Mouse (Mus musculus) kidney, postnatal 0 days (tissue): ENCODE results near the gene Flvcr1. TPM values are rescaled to one million over a fixed set of nuclear protein-coding genes. Genes with fewer than 3 reads are reported as not detected.

Experiments
- ATAC-seq: fragments of 200-750 bp; cut with Nextera tagmentation; replicated peaks from 2 replicates; pipeline ENCODE4 v1.8.0; 2017; ENCODE audit warnings: low read depth, moderate number of reproducible peaks, moderate TSS enrichment, moderate library complexity; ENCODE audit not compliant: low FRiP score
- DNase-seq: peaks from one replicate; pipeline ENCODE4 v3.0.0-alpha.2; 2016; ENCODE audit warnings: low spot score
- H3K27ac ChIP-seq: fragments of 300-500 bp; sonication (generic); 2 replicates; pipeline ENCODE4 v1.5.1; 2014; ENCODE audit warnings: mild to moderate bottlenecking
- H3K27me3 ChIP-seq: fragments of 300-500 bp; sonication (generic); 2 replicates; pipeline ENCODE4 v1.6.1; 2014; ENCODE audit warnings: low read length, mixed read lengths; ENCODE audit not compliant: insufficient read depth
- H3K36me3 ChIP-seq: fragments of 300-500 bp; sonication (generic); 2 replicates; pipeline ENCODE4 v1.6.1; 2014; ENCODE audit warnings: low read length, mixed read lengths; ENCODE audit not compliant: insufficient read depth
- H3K4me1 ChIP-seq: fragments of 300-500 bp; sonication (generic); replicated peaks from 2 replicates; pipeline ENCODE4 v1.6.1; 2014; ENCODE audit warnings: antibody characterized with exemption, low read length, mixed read lengths; ENCODE audit not compliant: insufficient read depth
- H3K4me2 ChIP-seq: fragments of 300-500 bp; sonication (generic); 2 replicates; pipeline ENCODE4 v1.6.1; 2014; ENCODE audit warnings: mild to moderate bottlenecking, low read length, moderate library complexity, mixed read lengths
- H3K4me3 ChIP-seq: fragments of 300-500 bp; sonication (generic); replicated peaks from 2 replicates; pipeline ENCODE4 v1.5.1; 2014; ENCODE audit warnings: low read depth, low read length
- H3K9ac ChIP-seq: fragments of 300-500 bp; sonication (generic); 2 replicates; pipeline ENCODE4 v1.6.1; 2014; ENCODE audit warnings: low read depth, low read length
- H3K9me3 ChIP-seq: fragments of 300-500 bp; sonication (generic); replicated peaks from 2 replicates; pipeline ENCODE4 v1.6.1; 2016; ENCODE audit warnings: low read length, inconsistent platforms, mixed read lengths
- CTCF ChIP-seq: IDR thresholded peaks from 2 replicates; pipeline ENCODE4 v1.5.1; 2016; ENCODE audit warnings: antibody characterized with exemption, low read depth, mild to moderate bottlenecking, moderate library complexity
- WGBS: fragments of 180-500 bp; shearing (Covaris S2); extraction: QIAGEN DNeasy Blood & Tissue Kit; methylation state at CpG from one replicate; pipeline ENCODE4 v1.1.7; 2014; 5-methylcytosine and 5-hydroxymethylcytosine counted together
- polyA plus RNA-seq: library from polyadenylated mRNA; unstranded; fragments of >200 nt; fragmentation: Nextera tagmentation; extraction: Ambion mirVana; gene quantifications from 2 replicates; pipeline ENCODE4 v1.2.1, GENCODE M21; 2015

Flvcr1 gene
- polyA plus RNA-seq, 1 experiment from 2014 or later = 7.9 TPM

DNA sequence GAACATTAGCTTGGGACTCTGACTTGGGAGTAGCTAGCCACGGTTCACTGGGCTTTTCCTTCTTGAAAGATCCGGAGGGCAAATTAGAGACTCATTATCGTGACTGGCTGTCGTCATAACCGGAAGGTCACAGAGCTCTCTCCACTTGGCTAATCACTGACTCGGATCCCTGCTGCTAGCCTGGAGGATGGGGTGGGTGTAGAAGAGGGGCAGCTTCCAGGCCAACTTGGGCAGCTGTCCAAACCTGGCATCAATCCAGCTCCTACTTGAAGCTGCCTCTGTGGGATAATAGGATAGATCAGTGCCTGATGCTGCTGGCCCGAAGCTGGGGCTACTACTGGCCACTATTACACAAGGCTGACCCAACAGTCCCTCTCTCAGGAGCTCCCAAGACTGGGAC lies 30.4 kb downstream of the Flvcr1 start:
- Histone ChIP-seq H3K27ac (no peak overlapping the region; the same call in 1 of the 2 replicates), H3K4me3 (no peak overlapping the region), H3K4me1 (no peaks in the 10 kb centered on the region), H3K9me3 (no peaks in the 10 kb centered on the region), H3K4me2 (no peak overlapping the region), H3K27me3 (no peaks in the 10 kb centered on the region), H3K36me3 (no peaks in the 10 kb centered on the region), H3K9ac (no peak overlapping the region)
- no peak for TF ChIP-seq CTCF
- DNase-seq (peak; percentile 72), ATAC-seq (peak; percentile 93)
- WGBS = 27% methylated on average over 7 of the region's 7 CpGs

DNA sequence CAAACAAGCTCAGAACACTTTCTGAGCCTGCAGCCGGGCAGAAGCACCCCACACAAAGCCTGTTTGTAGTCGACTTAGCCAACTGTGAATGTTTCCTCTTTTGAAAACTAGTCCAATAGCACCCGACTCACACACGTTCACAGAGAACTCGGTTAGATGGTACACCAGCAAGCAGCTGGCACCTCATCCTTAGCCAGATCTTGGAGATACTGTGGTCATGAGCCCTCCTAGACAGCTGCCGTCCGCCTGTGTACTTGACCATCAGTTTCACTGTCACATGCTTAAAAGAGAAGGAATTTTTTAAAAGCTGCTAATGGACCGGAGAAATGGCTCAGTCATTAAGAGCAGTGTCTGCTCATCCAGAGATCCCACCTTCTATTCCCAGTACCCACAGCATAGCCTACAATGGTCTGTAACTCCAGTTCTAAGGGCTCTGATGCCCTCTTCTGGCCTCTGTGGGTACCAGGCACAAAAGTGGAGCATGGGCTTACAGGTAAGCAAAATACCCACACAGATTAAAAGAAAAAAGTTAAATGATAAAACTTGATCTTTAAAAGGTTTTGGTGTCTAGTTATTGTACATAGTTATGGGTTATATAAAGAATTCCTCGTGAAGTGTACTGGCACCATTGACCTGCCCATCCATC lies 36.4 kb downstream of the Flvcr1 start:
- H3K9ac ChIP-seq = no peak overlapping the region
- TF ChIP-seq CTCF = peak; percentile 46
- no peak overlapping the region for H3K4me3 ChIP-seq
- no peak overlapping the region for H3K4me2 ChIP-seq
- DNase-seq (no peak), ATAC-seq (no peak)
- no peaks in the 10 kb centered on the region for H3K36me3 ChIP-seq
- no peak overlapping the region for H3K27ac ChIP-seq
- 83% methylated on average over 9 of the region's 9 CpGs for whole genome bisulfite sequencing
- no peaks in the 10 kb centered on the region for H3K27me3 ChIP-seq
- H3K9me3 ChIP-seq = no peaks in the 10 kb centered on the region
- no peaks in the 10 kb centered on the region for H3K4me1 ChIP-seq

- H3K4me1 ChIP-seq = peaks cover 14% of the 10 kb centered on the region; the same call in 1 of the 2 replicates
- no peak overlapping the region for H3K4me3 ChIP-seq
- H3K27ac ChIP-seq = no peak overlapping the region
- no peak for ATAC-seq
- H3K9me3 ChIP-seq = no peaks in the 10 kb centered on the region
- no peaks in the 10 kb centered on the region for H3K27me3 ChIP-seq
- H3K36me3 ChIP-seq = no peaks in the 10 kb centered on the region
- H3K9ac ChIP-seq = no peak overlapping the region
- no peak for TF ChIP-seq CTCF
- H3K4me2 ChIP-seq = no peak overlapping the region
- WGBS = 85% methylated on average over 4 of the region's 4 CpGs
- no peak for DNase-seq
Observed at GRCm38 (mm10) chr1:190981412-190981811, 44.5 kb downstream of the Flvcr1 start.

DNA sequence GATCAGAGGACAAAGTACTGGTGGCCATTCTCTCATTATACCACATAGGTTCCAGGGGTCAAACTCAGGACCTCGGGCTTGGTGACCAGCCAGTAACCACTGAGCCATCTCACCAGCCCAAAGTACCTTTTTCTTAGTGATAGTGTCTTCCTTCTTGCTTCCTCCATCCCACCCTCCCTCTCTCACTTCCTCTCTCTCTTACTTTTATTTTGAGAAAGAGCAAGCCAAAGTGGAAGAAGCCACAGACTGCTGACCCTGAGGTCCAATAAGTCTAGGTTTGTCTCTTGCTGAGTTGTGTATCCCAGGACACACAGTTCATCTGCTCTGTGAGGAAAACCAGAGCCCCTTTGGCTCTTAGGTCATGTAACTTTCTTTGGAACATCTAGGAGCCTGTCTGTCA lies 45.5 kb downstream of the Flvcr1 start:
- Histone ChIP-seq H3K4me2 (no peak overlapping the region), H3K4me3 (no peak overlapping the region), H3K9ac (no peak overlapping the region), H3K27me3 (no peaks in the 10 kb centered on the region), H3K36me3 (no peaks in the 10 kb centered on the region), H3K27ac (no peak overlapping the region), H3K4me1 (peaks cover 14% of the 10 kb centered on the region; the same call in 1 of the 2 replicates), H3K9me3 (no peaks in the 10 kb centered on the region)
- DNase-seq = no peak
- 92% methylated on average over 1 of the region's 1 CpGs for WGBS
- TF ChIP-seq CTCF = no peak
- no peak for ATAC-seq

DNA sequence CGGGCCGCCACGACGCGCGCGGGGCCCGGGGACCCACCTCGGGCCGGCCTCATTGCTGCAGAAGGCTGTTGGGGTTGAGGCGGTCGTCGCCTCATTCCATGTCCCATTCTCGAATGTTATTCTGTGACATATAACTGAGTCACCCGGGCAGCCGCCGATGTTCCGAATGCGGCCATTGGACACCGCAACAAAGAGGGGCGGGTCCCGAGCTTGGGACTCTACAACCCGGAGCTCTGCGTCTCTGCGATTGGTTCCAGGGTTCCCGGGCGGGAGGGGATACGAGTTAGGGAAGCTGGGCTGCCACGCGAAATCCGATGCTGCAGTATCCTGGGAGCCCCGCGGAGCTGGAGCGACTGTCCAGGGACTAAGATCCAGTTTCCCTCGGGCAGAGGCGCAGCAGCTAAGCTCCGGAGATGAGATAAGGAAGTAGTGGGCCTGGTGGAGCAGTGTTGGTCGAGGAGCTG lies 46.8 kb downstream of the Flvcr1 start, which contains the start of gene Vash2:
TSS of gene Vash2 (minus strand) at position 197 of the 464 bp plus-strand sequence.
- Histone ChIP-seq H3K4me2 (peak within 1 kb of the TSS; percentile 89), H3K36me3 (no peaks in the 10 kb centered on the region), H3K27me3 (no peaks in the 10 kb centered on the region), H3K4me3 (peak within 1 kb of the TSS; percentile 52), H3K4me1 (peaks cover 14% of the 10 kb centered on the region; the same call in 1 of the 2 replicates), H3K27ac (peak within 1 kb of the TSS; percentile 37; the same call in 1 of the 2 replicates), H3K9me3 (no peaks in the 10 kb centered on the region), H3K9ac (peak within 1 kb of the TSS; percentile 65)
- ATAC-seq (peak; percentile 94), DNase-seq (peak; percentile 97)
- WGBS = 0% methylated on average over 33 of the region's 38 CpGs
- no peak for TF ChIP-seq CTCF

- Histone ChIP-seq H3K9me3 (no peaks in the 10 kb centered on the region), H3K4me2 (peak overlapping the region; percentile 89), H3K27me3 (no peaks in the 10 kb centered on the region), H3K36me3 (no peaks in the 10 kb centered on the region), H3K4me1 (peaks cover 14% of the 10 kb centered on the region; the same call in 1 of the 2 replicates), H3K4me3 (peak overlapping the region; percentile 52), H3K27ac (peak overlapping the region; percentile 19; the same call in 1 of the 2 replicates), H3K9ac (peak overlapping the region; percentile 65)
- TF ChIP-seq CTCF = no peak
- DNase-seq (peak; percentile 42), ATAC-seq (peak; percentile 68)
- 0% methylated on average over 45 of the region's 46 CpGs for WGBS
Observed at GRCm38 (mm10) chr1:190978511-190979073, 47.4 kb downstream of the Flvcr1 start.
